Mouse (Mus musculus) erythroblast, embryonic 14.5 days (primary cell): Measurements from ENCODE around the gene Crmp1. TPM values are rescaled to one million over a fixed set of nuclear protein-coding genes. Genes with fewer than 3 reads are reported as not detected.

Source experiments
- H3K27me3 ChIP-seq: 2 replicates; pipeline ENCODE4 v1.6.1; 2012; ENCODE audit warnings: inconsistent platforms; ENCODE audit not compliant: control insufficient read depth
- H3K36me3 ChIP-seq: 2 replicates; pipeline ENCODE4 v1.6.1; 2012; ENCODE audit warnings: mild to moderate bottlenecking, inconsistent platforms; ENCODE audit not compliant: control insufficient read depth
- H3K4me1 ChIP-seq: 2 replicates; pipeline ENCODE4 v1.6.1; 2012; ENCODE audit warnings: inconsistent platforms; ENCODE audit not compliant: control insufficient read depth
- H3K4me3 ChIP-seq: replicated peaks from 2 replicates; pipeline ENCODE3; 2012; ENCODE audit warnings: moderate library complexity, mild to moderate bottlenecking, inconsistent platforms
- H3K9me3 ChIP-seq: 2 replicates; pipeline ENCODE4 v1.6.1; 2012; ENCODE audit warnings: low read length, inconsistent platforms, mixed read lengths; ENCODE audit not compliant: control insufficient read depth
- GATA1 ChIP-seq: IDR thresholded peaks from 2 replicates; pipeline ENCODE4 v1.6.1; 2012; ENCODE audit warnings: low read length, inconsistent platforms, mixed read lengths
- TAL1 ChIP-seq: IDR thresholded peaks from 3 replicates; pipeline ENCODE4 v1.6.1; 2012; ENCODE audit warnings: low read length, inconsistent platforms, mixed read lengths
- polyA plus RNA-seq: library from polyadenylated mRNA; stranded (reverse); fragments of >175 nt; gene quantifications from 2 replicates; pipeline ENCODE4 v1.2.3, GENCODE M21; 2012

Gene Crmp1
- polyA plus RNA-seq, 1 experiment, result not detected

DNA sequence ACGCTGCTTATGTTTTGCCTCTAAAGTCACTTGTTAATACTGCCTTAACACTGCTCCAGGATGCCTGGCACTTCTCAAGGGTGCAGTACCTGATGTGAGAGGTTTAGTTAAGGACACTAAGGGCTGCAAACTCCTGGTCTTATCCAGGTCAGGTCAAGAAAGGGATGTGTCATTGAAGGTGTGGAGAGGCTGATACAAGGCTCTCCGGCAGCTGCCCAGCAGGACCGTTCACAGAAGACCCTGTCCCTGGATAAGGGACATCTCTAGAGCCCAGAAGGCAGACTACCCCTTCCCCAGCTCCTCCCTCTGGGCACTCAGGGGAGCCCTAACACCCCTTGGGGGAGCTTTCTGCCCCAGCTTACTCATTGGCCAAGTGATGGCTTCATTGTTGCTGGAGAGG is 96.0 kb downstream of the Crmp1 start:
- peaks cover 28% of the 10 kb centered on the region for H3K27me3 ChIP-seq
- no peak for TF ChIP-seq TAL1
- TF ChIP-seq GATA1, result no peak
- peak overlapping the region; percentile 57 for H3K4me3 ChIP-seq
- H3K9me3 ChIP-seq, result no peaks in the 10 kb centered on the region
- H3K4me1 ChIP-seq, result peaks cover 22% of the 10 kb centered on the region
- H3K36me3 ChIP-seq, result no peaks in the 10 kb centered on the region

DNA sequence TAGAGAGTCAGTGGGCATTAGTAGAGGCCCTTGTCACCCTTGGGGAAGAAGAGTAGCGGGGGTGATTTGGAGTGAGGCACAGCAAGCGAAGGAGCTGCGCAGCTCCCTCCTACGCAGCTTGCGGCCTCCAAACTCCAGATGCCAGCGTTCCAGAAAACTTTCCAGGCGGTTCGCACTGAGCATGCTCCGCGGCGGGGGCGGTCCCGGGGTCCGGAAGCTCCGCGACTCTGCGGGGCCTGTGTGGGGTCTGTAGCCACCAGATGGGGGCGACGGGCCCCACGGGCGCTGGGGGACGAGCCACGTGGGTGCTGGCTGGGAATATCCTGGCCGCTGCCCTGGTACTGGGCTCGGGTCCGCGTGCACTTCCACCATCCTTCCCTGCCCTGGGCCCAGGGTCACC is 96.5 kb downstream of the Crmp1 start, which contains the start of gene Evc2:
Evc2 (plus strand) TSS at position 212 of the 400 bp plus-strand sequence.
- peaks cover 22% of the 10 kb centered on the region for H3K4me1 ChIP-seq
- no peaks in the 10 kb centered on the region for H3K36me3 ChIP-seq
- peaks cover 28% of the 10 kb centered on the region for H3K27me3 ChIP-seq
- H3K9me3 ChIP-seq, result no peaks in the 10 kb centered on the region
- TF ChIP-seq TAL1 (no peak), GATA1 (no peak)
- H3K4me3 ChIP-seq, result peak within 1 kb of the TSS; percentile 57

Other genes starting within 250 kb of the Crmp1 start
- gene Gm1043, start 156.6 kb upstream of the Crmp1 start, polyA plus RNA-seq, result not detected in 2 replicates
- 0.02 and 0.13 TPM in 2 replicates for gene Evc, start 95.0 kb downstream of the Crmp1 start, polyA plus RNA-seq
- gene Evc2, start 96.6 kb downstream of the Crmp1 start, polyA plus RNA-seq, result 0.01 TPM in 1 of 2 replicates, not detected in the other